Mouse (Mus musculus) forebrain, embryonic 10.5 days (tissue): Measurements from ENCODE around the gene Pik3r6. TPM values are rescaled to one million over a fixed set of nuclear protein-coding genes. Genes with fewer than 3 reads are reported as not detected.
A peak's percentile ranks its signal among the peaks of the same experiment; 100 is the strongest.

Experiments used
- DNase-seq: peaks from one replicate; pipeline ENCODE4 v3.0.0-alpha.2; 2017; ENCODE audit warnings: low spot score; ENCODE audit errors: extremely low spot score
- H3K27ac ChIP-seq: fragments of 300-500 bp; sonication (generic); 2 replicates; pipeline ENCODE4 v1.5.1; 2016; ENCODE audit warnings: mild to moderate bottlenecking
- H3K27me3 ChIP-seq: fragments of 300-500 bp; sonication (generic); 2 replicates; pipeline ENCODE4 v1.6.1; 2016; ENCODE audit warnings: mild to moderate bottlenecking; ENCODE audit not compliant: poor library complexity, severe bottlenecking
- H3K36me3 ChIP-seq: fragments of 300-500 bp; sonication (generic); replicated peaks from 2 replicates; pipeline ENCODE4 v1.6.1; 2016; ENCODE audit warnings: mild to moderate bottlenecking, moderate library complexity
- H3K4me1 ChIP-seq: fragments of 300-500 bp; sonication (generic); 2 replicates; pipeline ENCODE4 v1.6.1; 2016
- H3K4me3 ChIP-seq: fragments of 300-500 bp; sonication (generic); 2 replicates; pipeline ENCODE4 v1.5.1; 2016; ENCODE audit warnings: mild to moderate bottlenecking, moderate library complexity
- H3K9me3 ChIP-seq: fragments of 300-500 bp; sonication (generic); 2 replicates; pipeline ENCODE4 v1.6.1; 2016; ENCODE audit warnings: mild to moderate bottlenecking, moderate library complexity
- WGBS: fragments of 180-500 bp; shearing (Covaris S2); methylation state at CpG from one replicate; pipeline ENCODE4 v1.1.7; 2016; 5-methylcytosine and 5-hydroxymethylcytosine counted together
- polyA plus RNA-seq: library from polyadenylated mRNA; unstranded; fragments of >200 nt; fragmentation: Nextera tagmentation; extraction: Ambion mirVana; gene quantifications from 2 replicates; pipeline ENCODE4 v1.2.1, GENCODE M21; 2016

The Pik3r6 gene
- polyA plus RNA-seq, 1 experiment from 2014 or later = 1.3 TPM

DNA sequence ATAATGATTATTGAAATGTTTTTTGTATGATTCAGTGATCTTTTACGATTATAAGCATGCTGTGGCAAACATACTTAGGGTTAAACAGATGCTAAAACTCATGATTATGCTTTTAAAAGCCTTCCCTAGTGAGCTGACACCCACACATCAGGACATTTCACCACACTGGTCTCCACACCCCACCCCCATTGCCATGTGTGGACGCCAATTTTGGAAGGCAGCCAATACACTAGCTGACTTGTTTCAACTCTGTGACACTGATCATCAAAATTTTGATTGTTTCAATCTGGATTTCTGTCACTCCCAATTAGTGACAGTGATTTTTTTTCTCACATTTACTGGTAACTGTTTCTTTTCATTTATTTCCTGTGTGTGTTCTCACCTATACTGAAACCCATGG is 44.7 kb downstream of the Pik3r6 start:
- no peak overlapping the region for H3K4me3 ChIP-seq
- WGBS = 85% methylated on average over 2 of the region's 2 CpGs
- H3K9me3 ChIP-seq = no peaks in the 10 kb centered on the region
- H3K27ac ChIP-seq = no peak overlapping the region
- no peaks in the 10 kb centered on the region for H3K36me3 ChIP-seq
- H3K4me1 ChIP-seq = peaks cover 7% of the 10 kb centered on the region
- H3K27me3 ChIP-seq = peaks cover 16% of the 10 kb centered on the region
- DNase-seq = no peak

DNA sequence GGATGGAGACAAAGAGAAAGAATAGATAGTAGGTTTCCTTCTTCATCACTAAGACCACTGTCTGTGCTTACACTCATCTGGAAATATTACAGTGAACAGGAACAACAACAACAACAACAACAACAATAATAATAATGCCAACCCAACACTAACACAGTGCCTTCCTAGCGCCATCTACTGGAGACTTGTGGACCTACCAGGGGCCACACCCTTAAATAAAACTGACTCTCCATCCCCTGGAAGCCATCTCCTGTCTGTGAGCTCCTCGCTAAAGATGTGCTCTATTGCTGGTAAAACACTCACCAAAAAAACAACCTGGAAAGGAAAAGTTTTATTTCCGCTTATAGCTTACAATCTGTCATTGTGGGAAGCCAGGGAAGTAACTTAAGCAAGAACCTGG is 46.8 kb downstream of the Pik3r6 start:
- Histone ChIP-seq H3K4me1 (peaks cover 5% of the 10 kb centered on the region), H3K27ac (no peak overlapping the region), H3K4me3 (no peak overlapping the region), H3K27me3 (0 out of 2 replicates have a peak, but pooled peaks cover 11% of the 10 kb centered on the region), H3K9me3 (no peaks in the 10 kb centered on the region), H3K36me3 (no peaks in the 10 kb centered on the region)
- 53% methylated on average over 3 of the region's 3 CpGs for WGBS
- DNase-seq = no peak

DNA sequence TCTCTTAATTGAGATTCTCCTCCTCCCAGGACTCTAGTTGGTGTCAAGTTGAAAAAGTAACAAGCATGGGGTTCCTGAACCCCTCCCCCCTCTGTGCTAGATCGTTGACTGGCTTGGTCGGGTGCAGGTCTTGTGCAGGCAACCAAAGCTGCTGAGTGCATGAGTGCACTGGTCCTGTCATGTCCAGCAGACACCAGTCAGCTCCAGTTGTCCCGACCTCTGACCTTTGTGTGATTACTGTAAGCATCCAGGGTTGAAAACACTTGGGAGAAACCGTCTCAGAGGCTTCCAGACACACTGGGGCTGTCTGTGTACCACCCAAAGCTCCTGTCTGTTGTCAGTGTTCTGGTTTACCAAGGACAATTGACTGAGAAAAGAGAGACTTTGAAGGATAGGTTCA is 47.5 kb downstream of the Pik3r6 start:
- DNase-seq = no peak
- no peaks in the 10 kb centered on the region for H3K4me1 ChIP-seq
- no peaks in the 10 kb centered on the region for H3K9me3 ChIP-seq
- H3K4me3 ChIP-seq = no peak overlapping the region
- H3K36me3 ChIP-seq = no peaks in the 10 kb centered on the region
- WGBS = 77% methylated on average over 4 of the region's 4 CpGs
- H3K27me3 ChIP-seq = peaks cover 18% of the 10 kb centered on the region
- no peak overlapping the region for H3K27ac ChIP-seq

DNA sequence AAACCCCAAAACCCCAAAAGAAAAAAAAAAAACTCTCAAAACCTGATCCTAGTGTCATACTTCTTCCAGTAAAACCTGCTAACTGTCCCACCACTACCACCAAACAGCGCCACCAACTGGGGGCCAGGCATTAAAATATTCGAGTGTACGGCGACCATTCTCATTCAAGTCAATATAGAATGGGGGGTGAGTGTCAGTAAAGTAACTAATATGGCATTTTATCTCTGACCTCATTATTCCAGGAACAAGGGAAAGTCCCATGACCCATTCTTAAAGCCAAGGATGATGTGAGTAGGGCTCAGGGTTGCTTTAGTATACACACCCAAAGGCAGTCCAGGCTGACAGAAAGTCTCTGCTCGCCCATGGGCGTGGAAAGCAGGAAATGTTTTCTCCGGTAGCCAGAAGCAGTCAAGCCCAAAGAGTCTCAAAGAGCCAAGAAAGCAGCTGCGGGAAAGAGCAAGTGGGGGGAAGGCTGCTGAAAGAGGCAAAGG is 51.2 kb downstream of the Pik3r6 start:
- peaks cover 33% of the 10 kb centered on the region for H3K27me3 ChIP-seq
- no peak for DNase-seq
- H3K4me3 ChIP-seq = no peak overlapping the region
- H3K36me3 ChIP-seq = no peaks in the 10 kb centered on the region
- H3K27ac ChIP-seq = no peak overlapping the region
- H3K9me3 ChIP-seq = no peaks in the 10 kb centered on the region
- 46% methylated on average over 8 of the region's 8 CpGs for WGBS
- H3K4me1 ChIP-seq = peaks cover 8% of the 10 kb centered on the region

DNA sequence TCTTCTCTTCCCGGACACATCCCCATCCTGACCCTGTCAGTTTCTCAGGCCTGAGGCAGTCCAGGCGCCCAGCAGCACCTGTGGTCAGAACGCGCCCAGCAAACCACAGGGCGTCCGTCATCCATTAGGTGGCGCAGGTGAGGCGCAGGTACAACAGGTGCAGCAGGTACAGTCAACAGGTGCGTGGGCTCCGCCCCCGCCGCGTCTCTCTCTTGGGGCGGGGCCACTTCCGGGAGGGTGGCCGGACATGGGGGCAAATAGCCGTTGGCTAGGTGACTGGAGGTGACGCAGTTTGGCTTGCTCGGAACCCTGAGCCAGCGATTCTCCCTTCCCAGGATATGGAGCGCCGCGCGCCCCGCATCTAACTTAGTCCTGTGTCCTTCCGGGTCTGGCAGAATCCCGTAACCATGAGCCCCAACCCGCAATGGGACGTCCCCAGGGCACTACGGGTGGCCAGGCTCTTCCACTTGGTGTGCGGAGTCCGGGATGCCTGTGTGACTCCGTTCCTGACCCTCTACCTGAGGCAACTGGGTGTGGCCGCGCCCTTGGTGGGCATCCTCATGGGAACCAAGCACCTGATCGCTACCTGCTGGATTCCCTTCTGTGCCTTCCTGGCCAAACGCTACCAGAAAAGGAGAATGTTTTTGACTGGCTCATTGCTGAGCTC is 53.2 kb downstream of the Pik3r6 start, which contains the start of gene Mfsd6l:
Gene Mfsd6l (plus strand): TSS at position 269 of the 667 bp plus-strand sequence.
- Histone ChIP-seq H3K27me3 (peaks cover 33% of the 10 kb centered on the region), H3K9me3 (no peaks in the 10 kb centered on the region), H3K36me3 (no peaks in the 10 kb centered on the region), H3K4me1 (peaks cover 8% of the 10 kb centered on the region), H3K4me3 (peak within 1 kb of the TSS; percentile 41), H3K27ac (no peak within 1 kb of the TSS; the same call in 1 of the 2 replicates)
- no peak for DNase-seq
- 6% methylated on average over 37 of the region's 37 CpGs for WGBS

DNA sequence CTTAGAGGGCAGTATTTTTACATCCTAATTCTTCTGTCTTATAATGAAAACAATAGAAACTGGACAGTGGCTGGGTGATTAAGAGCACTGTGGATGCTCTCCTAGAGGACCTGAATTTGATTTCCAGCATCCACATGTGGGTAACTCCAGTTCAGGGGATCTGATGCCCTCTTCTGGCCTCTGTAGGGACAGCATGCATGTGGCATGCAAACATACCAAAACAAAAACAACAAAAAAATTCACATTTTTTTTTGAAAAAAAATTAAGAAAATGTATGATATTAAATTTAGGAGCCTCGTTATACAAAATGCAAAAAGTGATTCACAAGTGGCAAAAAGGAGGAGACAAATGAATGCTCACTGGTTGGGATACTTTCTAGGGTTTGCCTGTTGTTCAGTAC is 56.7 kb downstream of the Pik3r6 start:
- H3K27me3 ChIP-seq = peaks cover 29% of the 10 kb centered on the region
- H3K27ac ChIP-seq = no peak overlapping the region
- peaks cover 8% of the 10 kb centered on the region for H3K4me1 ChIP-seq
- DNase-seq = no peak
- 53% methylated on average over 1 of the region's 1 CpGs for WGBS
- H3K36me3 ChIP-seq = no peaks in the 10 kb centered on the region
- no peak overlapping the region for H3K4me3 ChIP-seq
- no peaks in the 10 kb centered on the region for H3K9me3 ChIP-seq

DNA sequence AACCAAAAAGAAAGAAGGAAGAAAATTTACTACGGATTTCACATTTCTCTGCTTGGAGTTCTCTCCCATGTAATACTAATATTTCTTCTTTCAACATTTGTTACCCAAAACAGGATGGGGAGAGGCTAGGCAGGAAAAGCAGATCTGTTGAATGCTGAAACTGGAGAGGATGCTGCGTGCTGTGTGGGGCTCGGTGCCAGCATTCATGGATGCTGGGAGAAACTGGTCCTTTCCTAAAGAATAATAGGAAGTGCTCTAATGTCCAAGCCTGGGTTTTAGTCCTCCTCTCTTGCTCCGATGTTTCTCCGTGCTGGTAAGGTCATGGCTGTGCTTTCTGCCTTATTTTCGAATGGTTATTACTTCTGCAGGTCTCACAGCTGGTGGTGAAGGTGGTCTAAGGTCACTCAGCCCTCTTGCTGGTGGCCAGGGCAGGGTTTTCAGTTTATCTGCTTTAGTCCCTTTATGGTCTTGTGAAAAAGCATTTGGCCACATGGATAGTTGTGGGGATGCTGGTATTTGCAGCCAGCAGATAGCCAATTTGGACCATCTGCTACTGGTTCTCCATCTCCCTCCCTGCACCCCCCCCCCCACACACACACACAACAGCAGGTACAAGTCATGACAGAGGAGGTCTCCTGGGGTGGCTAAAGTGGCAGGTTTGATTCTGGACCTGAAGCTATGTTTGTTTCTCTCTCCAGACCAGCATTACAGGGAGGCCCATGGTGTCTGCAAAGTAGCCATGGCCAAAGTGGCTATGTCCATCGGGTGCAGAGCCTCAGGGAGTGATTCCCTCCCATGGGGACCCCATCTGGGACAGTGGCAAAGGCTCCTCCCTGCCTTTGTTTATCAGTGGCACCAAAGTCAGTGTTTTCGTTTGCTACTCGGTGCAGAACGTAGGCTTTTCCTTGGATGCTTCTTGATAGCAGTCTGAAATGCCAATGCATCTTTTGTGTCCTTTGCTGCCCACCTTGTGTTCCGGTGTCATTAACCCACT is 59.4 kb downstream of the Pik3r6 start:
- DNase-seq = no peak
- Histone ChIP-seq H3K9me3 (no peaks in the 10 kb centered on the region), H3K27me3 (peaks cover 9% of the 10 kb centered on the region), H3K27ac (no peak overlapping the region), H3K36me3 (no peaks in the 10 kb centered on the region), H3K4me1 (0 out of 2 replicates have a peak, but pooled peaks cover 5% of the 10 kb centered on the region), H3K4me3 (no peak overlapping the region)
- WGBS = 84% methylated on average over 11 of the region's 11 CpGs

DNA sequence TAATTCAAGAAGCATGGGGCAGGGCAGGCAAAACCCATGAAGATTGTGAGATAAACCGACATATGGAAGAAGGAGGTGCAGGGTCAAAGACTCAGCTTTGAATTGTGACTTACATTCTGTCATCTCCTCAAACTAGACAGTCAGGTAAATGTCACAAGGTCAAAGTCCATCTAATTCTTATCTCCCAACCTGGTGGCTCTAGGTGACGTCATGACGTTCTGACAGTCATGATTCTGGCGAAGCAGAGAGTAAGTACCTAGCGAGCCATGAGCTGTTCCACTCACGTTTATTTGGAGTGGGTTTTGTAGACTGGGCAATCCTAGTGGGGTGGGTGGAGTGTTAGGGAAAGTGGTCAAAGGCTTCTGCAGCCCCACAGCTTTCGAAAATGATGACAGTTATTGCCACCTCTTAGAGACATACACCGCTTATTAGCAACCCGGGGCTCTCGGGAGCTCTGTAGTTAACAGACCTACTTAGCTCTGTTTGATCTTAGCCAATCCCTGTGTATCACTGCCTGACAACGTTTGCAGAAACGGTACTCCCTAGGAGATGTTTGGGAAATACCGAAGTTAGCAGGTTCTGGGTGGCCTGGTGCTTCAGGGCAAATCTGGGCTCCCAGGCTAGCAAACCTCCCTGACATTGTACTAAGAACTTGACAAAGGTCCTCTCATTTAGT is 61.7 kb downstream of the Pik3r6 start:
- Histone ChIP-seq H3K9me3 (no peaks in the 10 kb centered on the region), H3K36me3 (no peaks in the 10 kb centered on the region), H3K27ac (no peak overlapping the region), H3K4me3 (no peak overlapping the region), H3K27me3 (peaks cover 9% of the 10 kb centered on the region), H3K4me1 (0 out of 2 replicates have a peak, but pooled peaks cover 5% of the 10 kb centered on the region)
- 87% methylated on average over 13 of the region's 13 CpGs for WGBS
- no peak for DNase-seq

DNA sequence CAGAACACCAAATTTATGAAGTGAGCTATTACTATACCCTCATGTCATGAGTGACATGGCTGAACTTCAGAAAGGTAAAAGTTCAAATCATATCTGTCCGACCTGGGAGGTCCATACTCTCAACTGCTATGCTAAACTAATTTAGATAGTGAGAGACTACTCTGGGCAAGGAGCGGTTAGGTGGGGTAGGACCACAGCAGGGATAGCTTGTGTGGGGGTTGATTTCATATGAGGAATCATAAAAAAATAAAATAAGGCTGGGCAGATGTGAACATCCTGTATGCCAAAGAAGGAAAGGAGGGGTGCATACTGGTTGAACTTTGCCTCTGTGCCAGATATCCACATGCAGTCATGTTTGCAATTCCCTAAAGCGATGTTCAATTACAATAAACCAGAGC is 62.2 kb downstream of the Pik3r6 start:
- Histone ChIP-seq H3K4me3 (no peak overlapping the region), H3K36me3 (no peaks in the 10 kb centered on the region), H3K27me3 (peaks cover 9% of the 10 kb centered on the region), H3K27ac (no peak overlapping the region), H3K4me1 (0 out of 2 replicates have a peak, but pooled peaks cover 5% of the 10 kb centered on the region), H3K9me3 (no peaks in the 10 kb centered on the region)
- 89% methylated on average over 3 of the region's 3 CpGs for WGBS
- no peak for DNase-seq

DNA sequence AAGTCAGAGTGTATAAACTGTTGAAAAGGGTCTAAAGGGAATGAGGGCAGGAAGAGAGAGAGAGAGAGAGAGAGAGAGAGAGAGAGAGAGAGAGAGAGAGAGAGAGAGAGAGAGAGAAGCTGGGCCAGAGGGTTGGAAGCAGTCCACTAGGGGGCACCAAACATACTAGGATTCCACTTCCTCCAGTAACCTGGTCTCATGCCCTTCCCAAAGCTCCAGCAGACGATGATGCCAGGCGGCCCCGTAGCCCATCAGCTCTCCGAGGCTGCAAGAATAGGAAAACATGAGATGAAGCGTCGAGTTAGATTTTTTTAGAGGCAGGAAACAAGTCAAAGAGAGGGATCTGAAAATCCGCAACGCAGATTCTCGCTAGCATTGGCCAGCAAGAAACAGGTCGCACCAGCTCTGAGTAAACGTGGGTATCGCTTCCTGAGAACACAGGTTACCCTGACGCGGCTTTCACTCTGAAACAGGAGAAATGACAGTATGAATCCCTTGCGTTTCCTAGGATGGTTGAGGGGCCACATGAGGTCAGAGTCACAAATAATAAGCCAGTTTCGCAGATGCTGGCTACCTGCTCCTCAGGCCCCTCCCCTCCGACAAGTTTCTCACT is 63.7 kb downstream of the Pik3r6 start:
- 21% methylated on average over 17 of the region's 17 CpGs for WGBS
- peak; percentile 70 for DNase-seq
- H3K27me3 ChIP-seq = peaks cover 9% of the 10 kb centered on the region
- H3K27ac ChIP-seq = no peak overlapping the region
- no peaks in the 10 kb centered on the region for H3K9me3 ChIP-seq
- peak overlapping the region; percentile 47 for H3K4me3 ChIP-seq
- H3K4me1 ChIP-seq = 0 out of 2 replicates have a peak, but pooled peaks cover 5% of the 10 kb centered on the region
- H3K36me3 ChIP-seq = no peaks in the 10 kb centered on the region

DNA sequence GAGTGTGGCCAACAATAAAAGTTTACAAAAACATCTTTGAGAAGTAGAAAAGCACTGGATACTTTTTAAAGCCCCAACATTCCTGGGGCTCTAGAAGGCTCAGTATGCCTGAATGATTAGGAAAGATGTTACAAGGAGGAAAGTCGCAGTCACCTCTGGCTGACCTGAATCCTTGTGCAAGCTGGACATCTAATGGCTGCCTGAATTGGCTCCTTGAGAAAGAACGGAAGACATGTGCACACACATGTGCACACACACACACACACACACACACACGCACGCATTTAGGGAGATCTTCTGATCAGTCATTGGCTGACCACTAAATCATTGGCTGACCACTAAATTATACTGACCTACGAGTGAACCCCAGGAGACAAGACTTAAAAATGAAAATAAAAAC is 68.0 kb downstream of the Pik3r6 start:
- Histone ChIP-seq H3K27me3 (peaks cover 9% of the 10 kb centered on the region), H3K9me3 (no peaks in the 10 kb centered on the region), H3K4me3 (no peak overlapping the region), H3K36me3 (no peaks in the 10 kb centered on the region), H3K27ac (no peak overlapping the region), H3K4me1 (0 out of 2 replicates have a peak, but pooled peaks cover 5% of the 10 kb centered on the region)
- DNase-seq = no peak
- WGBS = 90% methylated on average over 5 of the region's 5 CpGs

DNA sequence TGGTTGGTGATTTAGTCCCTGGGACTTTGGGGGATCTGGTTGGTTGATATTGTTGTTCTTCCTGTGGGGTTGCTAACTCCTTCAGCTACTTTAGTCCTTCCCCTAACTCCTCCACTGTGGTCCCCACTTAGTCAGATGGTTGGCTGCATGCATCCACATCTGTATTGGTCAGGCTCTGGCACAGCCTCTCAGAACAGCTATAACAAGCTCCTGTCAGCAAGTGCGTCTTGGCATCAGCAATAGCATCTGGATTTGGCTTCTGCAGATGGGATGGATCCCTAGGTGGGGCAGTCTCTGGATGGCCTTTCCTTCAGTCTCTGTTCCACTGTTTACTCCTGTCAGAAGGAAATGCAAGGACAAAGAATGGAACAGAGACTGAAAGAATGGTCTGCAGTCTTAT is 74.3 kb downstream of the Pik3r6 start:
- Histone ChIP-seq H3K36me3 (no peaks in the 10 kb centered on the region), H3K27ac (no peak overlapping the region), H3K4me1 (peaks cover 26% of the 10 kb centered on the region), H3K9me3 (no peaks in the 10 kb centered on the region), H3K27me3 (peaks cover 7% of the 10 kb centered on the region; the same call in 1 of the 2 replicates), H3K4me3 (no peak overlapping the region)
- WGBS = 90% methylated on average over 1 of the region's 1 CpGs
- no peak for DNase-seq
